Mouse (Mus musculus) liver, embryonic 12.5 days (tissue): ENCODE measurements around the gene Add3. TPM values are rescaled to one million over a fixed set of nuclear protein-coding genes. Genes with fewer than 3 reads are reported as not detected.

Experiments used
- ATAC-seq: fragments of 200-750 bp; cut with Nextera tagmentation; 2 replicates; pipeline ENCODE4 v1.8.0; 2017; ENCODE audit warnings: moderate number of reproducible peaks, mild to moderate bottlenecking, moderate library complexity
- H3K27ac ChIP-seq: fragments of 300-500 bp; sonication (generic); 2 replicates; pipeline ENCODE4 v1.5.1; 2016; ENCODE audit warnings: mild to moderate bottlenecking
- H3K27me3 ChIP-seq: fragments of 300-500 bp; sonication (generic); replicated peaks from 2 replicates; pipeline ENCODE4 v1.6.1; 2016; ENCODE audit warnings: mild to moderate bottlenecking, moderate library complexity
- H3K36me3 ChIP-seq: fragments of 300-500 bp; sonication (generic); 2 replicates; pipeline ENCODE4 v1.6.1; 2016; ENCODE audit warnings: mild to moderate bottlenecking, moderate library complexity
- H3K4me1 ChIP-seq: fragments of 300-500 bp; sonication (generic); 2 replicates; pipeline ENCODE4 v1.6.1; 2016
- H3K4me2 ChIP-seq: fragments of 300-500 bp; sonication (generic); 2 replicates; pipeline ENCODE4 v1.6.1; 2016; ENCODE audit warnings: mild to moderate bottlenecking, moderate library complexity
- H3K4me3 ChIP-seq: fragments of 300-500 bp; sonication (generic); 2 replicates; pipeline ENCODE4 v1.5.1; 2016; ENCODE audit warnings: mild to moderate bottlenecking, moderate library complexity
- H3K9ac ChIP-seq: fragments of 300-500 bp; sonication (generic); 2 replicates; pipeline ENCODE4 v1.6.1; 2016; ENCODE audit warnings: mild to moderate bottlenecking, moderate library complexity
- H3K9me3 ChIP-seq: fragments of 300-500 bp; sonication (generic); replicated peaks from 2 replicates; pipeline ENCODE4 v1.6.1; 2016; ENCODE audit warnings: mild to moderate bottlenecking, moderate library complexity
- WGBS: fragments of 180-500 bp; shearing (Covaris S2); methylation state at CpG from one replicate; pipeline ENCODE4 v1.1.7; 2016; ENCODE audit not compliant: insufficient replicate concordance; 5-methylcytosine and 5-hydroxymethylcytosine counted together
- polyA plus RNA-seq: library from polyadenylated mRNA; unstranded; fragments of >200 nt; fragmentation: Nextera tagmentation; extraction: Ambion mirVana; gene quantifications from 2 replicates; pipeline ENCODE4 v1.2.1, GENCODE M21; 2016

The Add3 gene
- polyA plus RNA-seq, 1 experiment from 2014 or later: 42.2 TPM

- Histone ChIP-seq H3K9me3 (no peaks in the 10 kb centered on the region), H3K4me2 (no peak overlapping the region), H3K4me1 (peaks cover 18% of the 10 kb centered on the region), H3K27me3 (peaks cover 46% of the 10 kb centered on the region), H3K9ac (no peak overlapping the region), H3K36me3 (no peaks in the 10 kb centered on the region), H3K4me3 (no peak overlapping the region), H3K27ac (no peak overlapping the region)
- 75% methylated on average over 17 of the region's 17 CpGs for WGBS
- ATAC-seq: no peak
Observed at GRCm38 (mm10) chr19:53273055-53273722, 132.9 kb downstream of the Add3 start.

GRCm38 (mm10) chr19:53273781-53274428 lies 133.7 kb downstream of the Add3 start:
- Histone ChIP-seq H3K27ac (no peak overlapping the region), H3K27me3 (peaks cover 41% of the 10 kb centered on the region), H3K9me3 (no peaks in the 10 kb centered on the region), H3K4me2 (no peak overlapping the region), H3K4me3 (no peak overlapping the region), H3K9ac (no peak overlapping the region), H3K4me1 (peaks cover 18% of the 10 kb centered on the region), H3K36me3 (no peaks in the 10 kb centered on the region)
- no peak for ATAC-seq
- WGBS: 63% methylated on average over 23 of the region's 23 CpGs

- H3K4me1 ChIP-seq: peaks cover 27% of the 10 kb centered on the region
- no peak overlapping the region for H3K4me2 ChIP-seq
- WGBS: 27% methylated on average over 3 of the region's 3 CpGs
- H3K9ac ChIP-seq: no peak overlapping the region
- peak overlapping the region; percentile 1; the same call in 1 of the 2 replicates for H3K27ac ChIP-seq
- H3K27me3 ChIP-seq: peaks cover 38% of the 10 kb centered on the region
- H3K36me3 ChIP-seq: no peaks in the 10 kb centered on the region
- no peak overlapping the region for H3K4me3 ChIP-seq
- no peaks in the 10 kb centered on the region for H3K9me3 ChIP-seq
- peak; percentile 54 for ATAC-seq
Observed at GRCm38 (mm10) chr19:53275204-53275603, 135.0 kb downstream of the Add3 start.

GRCm38 (mm10) chr19:53276902-53277707 lies 136.9 kb downstream of the Add3 start:
- Histone ChIP-seq H3K4me2 (peak overlapping the region; percentile 21; the same call in 1 of the 2 replicates), H3K27me3 (peaks cover 21% of the 10 kb centered on the region; the same call in 1 of the 2 replicates), H3K4me1 (peaks cover 27% of the 10 kb centered on the region), H3K27ac (no peak overlapping the region), H3K9me3 (no peaks in the 10 kb centered on the region), H3K9ac (no peak overlapping the region), H3K4me3 (no peak overlapping the region), H3K36me3 (no peaks in the 10 kb centered on the region)
- WGBS: 62% methylated on average over 19 of the region's 19 CpGs
- ATAC-seq: no peak

GRCm38 (mm10) chr19:53278491-53279415 lies 138.5 kb downstream of the Add3 start:
- Histone ChIP-seq H3K27ac (no peak overlapping the region), H3K4me3 (no peak overlapping the region), H3K9ac (no peak overlapping the region), H3K36me3 (no peaks in the 10 kb centered on the region), H3K9me3 (no peaks in the 10 kb centered on the region), H3K4me2 (no peak overlapping the region), H3K4me1 (peaks cover 27% of the 10 kb centered on the region), H3K27me3 (peaks cover 14% of the 10 kb centered on the region; the same call in 1 of the 2 replicates)
- WGBS: 73% methylated on average over 19 of the region's 19 CpGs
- ATAC-seq: no peak

GRCm38 (mm10) chr19:53280254-53280653 lies 140.0 kb downstream of the Add3 start:
- no peak for ATAC-seq
- H3K4me3 ChIP-seq: no peak overlapping the region

GRCm38 (mm10) chr19:53282571-53282970 lies 142.3 kb downstream of the Add3 start:
- Histone ChIP-seq H3K36me3 (no peaks in the 10 kb centered on the region), H3K27ac (no peak overlapping the region), H3K9me3 (no peaks in the 10 kb centered on the region), H3K4me2 (no peak overlapping the region), H3K27me3 (peaks cover 8% of the 10 kb centered on the region; the same call in 1 of the 2 replicates), H3K9ac (no peak overlapping the region), H3K4me3 (no peak overlapping the region), H3K4me1 (peaks cover 18% of the 10 kb centered on the region)
- no peak for ATAC-seq
- WGBS: 81% methylated on average over 10 of the region's 10 CpGs

More at GRCm38 (mm10) chr19:53280254-53280653, 140.0 kb downstream of the Add3 start:
- no peak overlapping the region for H3K27ac ChIP-seq
- 73% methylated on average over 8 of the region's 8 CpGs for WGBS
- H3K4me1 ChIP-seq: peaks cover 31% of the 10 kb centered on the region
- H3K9me3 ChIP-seq: no peaks in the 10 kb centered on the region
- no peak overlapping the region for H3K4me2 ChIP-seq
- peaks cover 12% of the 10 kb centered on the region; the same call in 1 of the 2 replicates for H3K27me3 ChIP-seq
- no peaks in the 10 kb centered on the region for H3K36me3 ChIP-seq
- H3K9ac ChIP-seq: no peak overlapping the region

- Histone ChIP-seq H3K36me3 (no peaks in the 10 kb centered on the region), H3K4me3 (no peak overlapping the region), H3K27me3 (peaks cover 8% of the 10 kb centered on the region; the same call in 1 of the 2 replicates), H3K9me3 (no peaks in the 10 kb centered on the region), H3K9ac (no peak overlapping the region), H3K27ac (no peak overlapping the region), H3K4me2 (no peak overlapping the region), H3K4me1 (peaks cover 18% of the 10 kb centered on the region)
- WGBS: 82% methylated on average over 7 of the region's 7 CpGs
- ATAC-seq: no peak
Observed at GRCm38 (mm10) chr19:53283742-53284141, 143.5 kb downstream of the Add3 start.

- Histone ChIP-seq H3K4me1 (peaks cover 12% of the 10 kb centered on the region), H3K9me3 (no peaks in the 10 kb centered on the region), H3K27ac (peak overlapping the region; percentile 3; the same call in 1 of the 2 replicates), H3K9ac (no peak overlapping the region), H3K27me3 (peaks cover 13% of the 10 kb centered on the region; the same call in 1 of the 2 replicates), H3K4me2 (peak overlapping the region; percentile 33), H3K36me3 (no peaks in the 10 kb centered on the region), H3K4me3 (no peak overlapping the region)
- ATAC-seq: peak; percentile 37; the same call in 1 of the 2 replicates
- 36% methylated on average over 20 of the region's 20 CpGs for WGBS
Observed at GRCm38 (mm10) chr19:53284268-53285208, 144.3 kb downstream of the Add3 start.
